Mouse (Mus musculus) heart, embryonic 11.5 days (tissue): ENCODE results near the gene Vmn1r119. TPM values are rescaled to one million over a fixed set of nuclear protein-coding genes. Genes with fewer than 3 reads are reported as not detected.
"Not testable (repeated sequence)": the region's sequence is repeated elsewhere in the genome, so short reads cannot be mapped to it uniquely, and the experiment has no call there.

Source experiments
- ATAC-seq: fragments of 200-750 bp; cut with Nextera tagmentation; replicated peaks from 2 replicates; pipeline ENCODE4 v1.8.0; 2017; ENCODE audit warnings: moderate library complexity; ENCODE audit not compliant: insufficient number of reproducible peaks, low FRiP score, low TSS enrichment
- H3K27ac ChIP-seq: fragments of 300-500 bp; sonication (generic); 2 replicates; pipeline ENCODE4 v1.5.1; 2014; ENCODE audit warnings: mild to moderate bottlenecking, low read depth, low read length
- H3K27me3 ChIP-seq: fragments of 300-500 bp; sonication (generic); 2 replicates; pipeline ENCODE4 v1.6.1; 2014; ENCODE audit warnings: mild to moderate bottlenecking, low read length, mixed read lengths; ENCODE audit not compliant: control insufficient read depth, insufficient read depth
- H3K36me3 ChIP-seq: fragments of 300-500 bp; sonication (generic); 2 replicates; pipeline ENCODE4 v1.6.1; 2014; ENCODE audit warnings: mild to moderate bottlenecking, low read length, moderate library complexity, mixed read lengths; ENCODE audit not compliant: control insufficient read depth, insufficient read depth
- H3K4me1 ChIP-seq: fragments of 300-500 bp; sonication (generic); 2 replicates; pipeline ENCODE4 v1.6.1; 2014; ENCODE audit warnings: low read length; ENCODE audit not compliant: control insufficient read depth, insufficient read depth
- H3K4me2 ChIP-seq: fragments of 300-500 bp; sonication (generic); 2 replicates; pipeline ENCODE4 v1.6.1; 2014; ENCODE audit warnings: mild to moderate bottlenecking, moderate library complexity
- H3K4me3 ChIP-seq: fragments of 300-500 bp; sonication (generic); 2 replicates; pipeline ENCODE4 v1.5.1; 2014; ENCODE audit warnings: low read depth, low read length
- H3K9ac ChIP-seq: fragments of 300-500 bp; sonication (generic); 2 replicates; pipeline ENCODE4 v1.6.1; 2014; ENCODE audit warnings: mild to moderate bottlenecking, low read depth, low read length, moderate library complexity
- H3K9me3 ChIP-seq: fragments of 300-500 bp; sonication (generic); replicated peaks from 2 replicates; pipeline ENCODE4 v1.6.1; 2016; ENCODE audit warnings: low read length; ENCODE audit not compliant: control insufficient read depth
- WGBS: fragments of 180-500 bp; shearing (Covaris S2); extraction: QIAGEN DNeasy Blood & Tissue Kit; methylation state at CpG from one replicate; pipeline ENCODE4 v1.1.7; 2014; ENCODE audit not compliant: insufficient replicate concordance; 5-methylcytosine and 5-hydroxymethylcytosine counted together
- polyA plus RNA-seq: library from polyadenylated mRNA; unstranded; fragments of >200 nt; fragmentation: Nextera tagmentation; extraction: Ambion mirVana; gene quantifications from 2 replicates; pipeline ENCODE4 v1.2.1, GENCODE M21; 2014

Gene Vmn1r119
- not detected in 2 replicates for polyA plus RNA-seq

GRCm38 (mm10) chr7:21012355-21012754 is at the start of gene Vmn1r119:
Gene Vmn1r119, minus strand, starts transcription at chr7:21012455.
- no CpG with 5 or more reads among the region's 2 CpGs for WGBS
- not testable (repeated sequence) for H3K9ac ChIP-seq, H3K27me3 ChIP-seq, H3K9me3 ChIP-seq, H3K36me3 ChIP-seq, H3K4me2 ChIP-seq, H3K4me3 ChIP-seq, H3K4me1 ChIP-seq, H3K27ac ChIP-seq, ATAC-seq

GRCm38 (mm10) chr7:21053684-21054083 is 41.4 kb upstream of the Vmn1r119 start, which contains the start of gene Vmn1r120:
Gene Vmn1r120, minus strand, starts transcription at chr7:21053784.
- not testable (repeated sequence) for H3K4me3 ChIP-seq, H3K27me3 ChIP-seq, H3K36me3 ChIP-seq, H3K27ac ChIP-seq, H3K4me1 ChIP-seq, H3K4me2 ChIP-seq, ATAC-seq, H3K9me3 ChIP-seq, H3K9ac ChIP-seq
- 100% methylated on average over 1 of the region's 1 CpGs for WGBS

Other genes starting within 250 kb of the Vmn1r119 start
- not detected in 2 replicates for gene Vmn1r112, start 241.3 kb downstream of the Vmn1r119 start, polyA plus RNA-seq
- gene Vmn1r113, start 225.2 kb downstream of the Vmn1r119 start, polyA plus RNA-seq = not detected in 2 replicates
- gene Vmn1r114, start 200.3 kb downstream of the Vmn1r119 start, polyA plus RNA-seq = not detected in 2 replicates
- gene Vmn1r115, start 167.5 kb downstream of the Vmn1r119 start, polyA plus RNA-seq = not detected in 2 replicates
- not detected in 2 replicates for gene Vmn1r116, start 140.2 kb downstream of the Vmn1r119 start, polyA plus RNA-seq
- not detected in 2 replicates for gene Vmn1r117, start 128.3 kb downstream of the Vmn1r119 start, polyA plus RNA-seq
- not detected in 2 replicates for gene Vmn1r118, start 100.1 kb downstream of the Vmn1r119 start, polyA plus RNA-seq
- not detected in 2 replicates for gene Vmn1r120, start 41.3 kb upstream of the Vmn1r119 start, polyA plus RNA-seq
- gene Vmn1r121, start 86.1 kb upstream of the Vmn1r119 start, polyA plus RNA-seq = not detected in 2 replicates
- gene Vmn1r122, start 121.7 kb upstream of the Vmn1r119 start, polyA plus RNA-seq = not detected in 2 replicates
- gene Vmn1r123, start 149.7 kb upstream of the Vmn1r119 start, polyA plus RNA-seq = not detected in 2 replicates
- gene Gm5157, start 178.0 kb upstream of the Vmn1r119 start, polyA plus RNA-seq = not detected in 2 replicates
- gene Vmn1r124, start 248.2 kb upstream of the Vmn1r119 start, polyA plus RNA-seq = not detected in 2 replicates